Mouse (Mus musculus) cerebellum, adult 2 months (tissue): ENCODE results near the gene Rad51b. TPM values are rescaled to one million over a fixed set of nuclear protein-coding genes. Genes with fewer than 3 reads are reported as not detected.

ENCODE experiments used
- DNase-seq, 2 experiments: peaks; one replicate each; pipeline ENCODE4 v3.0.0; 2021
- H3K27ac ChIP-seq: fragments of 200-500 bp; 2 replicates; pipeline ENCODE4 v1.5.1; 2012; ENCODE audit warnings: low read length, control low read depth, inconsistent platforms; ENCODE audit not compliant: insufficient read depth
- H3K27me3 ChIP-seq: fragments of 200-500 bp; 2 replicates; pipeline ENCODE4 v1.6.1; 2012; ENCODE audit warnings: inconsistent platforms, mild to moderate bottlenecking, low read length, moderate library complexity; ENCODE audit not compliant: control insufficient read depth, insufficient read depth
- H3K4me1 ChIP-seq: fragments of 200-500 bp; 2 replicates; pipeline ENCODE4 v1.6.1; 2011; ENCODE audit warnings: low read length; ENCODE audit not compliant: control insufficient read depth, insufficient read depth
- H3K4me3 ChIP-seq: fragments of 200-500 bp; replicated peaks from 2 replicates; pipeline ENCODE3; 2011; ENCODE audit warnings: mild to moderate bottlenecking, low read depth, low read length, control low read depth; ENCODE audit not compliant: insufficient read depth
- CTCF ChIP-seq: fragments of 200-500 bp; IDR thresholded peaks from 2 replicates; pipeline ENCODE4 v1.5.1; 2011; ENCODE audit warnings: low read depth, mild to moderate bottlenecking, control low read depth, low read length, moderate library complexity, borderline replicate concordance; ENCODE audit not compliant: insufficient read depth
- POLR2A ChIP-seq: fragments of 200-500 bp; IDR thresholded peaks from 2 replicates; pipeline ENCODE4 v1.6.1; 2011; ENCODE audit warnings: low read length, control low read depth, borderline replicate concordance; ENCODE audit not compliant: insufficient read depth
- WGBS: fragments of 180-500 bp; shearing (Covaris S2); methylation state at CpG from one replicate; pipeline ENCODE4 v1.1.7; 2018; 5-methylcytosine and 5-hydroxymethylcytosine counted together
- polyA plus RNA-seq: library from polyadenylated mRNA; depleted of rRNA; stranded (reverse); fragments of >200 nt; gene quantifications from 2 replicates; pipeline ENCODE4 v1.2.3, GENCODE M21; 2012

The Rad51b gene
- polyA plus RNA-seq, 1 experiment, result 0.23 TPM

GRCm38 (mm10) chr12:79761217-79761616 is 464.1 kb downstream of the Rad51b start:
- Histone ChIP-seq H3K4me1 (no peaks in the 10 kb centered on the region), H3K27me3 (no peaks in the 10 kb centered on the region; the same call in 1 of the 2 replicates), H3K4me3 (no peak overlapping the region), H3K27ac (no peak overlapping the region)
- no peak for TF ChIP-seq POLR2A
- no peak for TF ChIP-seq CTCF
- 80% methylated on average over 2 of the region's 2 CpGs for WGBS
- no peak for DNase-seq

DNA sequence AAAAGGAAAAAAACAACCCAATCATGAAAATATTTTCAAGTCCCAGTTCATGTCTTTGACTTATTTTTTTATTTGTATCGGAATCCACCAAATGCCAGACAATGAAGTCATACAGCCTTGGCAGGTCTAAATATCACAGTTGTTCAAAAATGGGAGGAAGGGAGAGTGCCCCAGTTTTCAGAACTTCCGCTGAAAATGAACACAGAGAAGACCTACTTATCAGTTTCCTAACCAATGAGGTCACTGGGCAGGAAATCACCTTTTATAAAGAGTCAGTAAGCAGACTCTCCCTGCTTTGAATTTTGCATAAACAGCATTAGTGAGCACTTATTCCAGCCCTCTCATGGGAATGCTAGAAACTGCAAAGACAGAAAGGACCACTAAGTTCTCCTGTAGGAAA is 465.0 kb downstream of the Rad51b start:
- Histone ChIP-seq H3K27ac (no peak overlapping the region), H3K27me3 (no peaks in the 10 kb centered on the region; the same call in 1 of the 2 replicates)
- 68% methylated on average over 2 of the region's 2 CpGs for WGBS

DNA sequence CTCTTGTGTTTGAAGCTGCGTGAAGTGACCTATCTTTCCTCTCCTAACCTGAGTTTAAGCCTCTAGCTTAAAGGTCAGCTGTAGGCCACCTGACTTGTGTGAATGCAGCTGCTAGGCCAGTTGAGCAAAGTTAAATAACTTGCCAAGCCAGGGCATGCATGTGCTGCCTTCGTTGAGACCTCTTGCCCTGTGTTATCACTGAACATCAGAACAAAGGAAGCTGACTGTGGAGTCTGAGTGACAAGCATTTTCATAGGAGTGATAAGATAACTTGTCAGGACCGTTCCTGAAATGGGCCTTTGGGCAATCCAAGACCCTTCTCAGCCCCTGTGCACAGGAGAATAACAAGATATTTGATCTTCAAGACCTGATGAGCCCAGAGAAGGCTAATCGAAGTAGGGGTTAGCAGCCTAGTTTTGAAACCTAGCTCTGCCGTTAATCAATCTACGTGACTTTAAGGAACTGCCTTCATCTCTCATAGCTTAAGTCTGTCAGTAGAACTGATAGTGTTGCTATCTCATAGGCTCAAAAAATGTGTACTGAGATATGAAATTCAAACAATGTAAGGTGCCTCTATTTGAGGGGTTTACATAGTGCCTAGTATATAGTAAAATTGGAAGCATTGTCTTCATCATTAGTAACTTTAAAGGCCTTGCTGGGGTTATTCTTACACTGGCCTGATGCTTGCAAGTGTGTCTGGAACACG is 465.6 kb downstream of the Rad51b start:
- H3K4me3 ChIP-seq, result no peak overlapping the region
- no peak for DNase-seq
- H3K27ac ChIP-seq, result no peak overlapping the region
- WGBS, result 84% methylated on average over 7 of the region's 7 CpGs
- TF ChIP-seq POLR2A (no peak), CTCF (no peak)
- no peaks in the 10 kb centered on the region; the same call in 1 of the 2 replicates for H3K27me3 ChIP-seq
- no peaks in the 10 kb centered on the region for H3K4me1 ChIP-seq

More for the DNA sequence above, 465.0 kb downstream of the Rad51b start:
- Histone ChIP-seq H3K4me1 (no peaks in the 10 kb centered on the region), H3K4me3 (no peak overlapping the region)
- DNase-seq, result no peak
- TF ChIP-seq POLR2A, result no peak
- no peak for TF ChIP-seq CTCF

- H3K4me1 ChIP-seq, result no peaks in the 10 kb centered on the region
- 25% methylated on average over 6 of the region's 6 CpGs for WGBS
- no peaks in the 10 kb centered on the region for H3K27me3 ChIP-seq
- H3K27ac ChIP-seq, result no peak overlapping the region
- no peak overlapping the region for H3K4me3 ChIP-seq
- TF ChIP-seq CTCF (no peak), POLR2A (no peak)
- peak in 1 of 2 experiments; percentile 12 for DNase-seq
Measured at GRCm38 (mm10) chr12:79766116-79766515, 469.0 kb downstream of the Rad51b start.

DNA sequence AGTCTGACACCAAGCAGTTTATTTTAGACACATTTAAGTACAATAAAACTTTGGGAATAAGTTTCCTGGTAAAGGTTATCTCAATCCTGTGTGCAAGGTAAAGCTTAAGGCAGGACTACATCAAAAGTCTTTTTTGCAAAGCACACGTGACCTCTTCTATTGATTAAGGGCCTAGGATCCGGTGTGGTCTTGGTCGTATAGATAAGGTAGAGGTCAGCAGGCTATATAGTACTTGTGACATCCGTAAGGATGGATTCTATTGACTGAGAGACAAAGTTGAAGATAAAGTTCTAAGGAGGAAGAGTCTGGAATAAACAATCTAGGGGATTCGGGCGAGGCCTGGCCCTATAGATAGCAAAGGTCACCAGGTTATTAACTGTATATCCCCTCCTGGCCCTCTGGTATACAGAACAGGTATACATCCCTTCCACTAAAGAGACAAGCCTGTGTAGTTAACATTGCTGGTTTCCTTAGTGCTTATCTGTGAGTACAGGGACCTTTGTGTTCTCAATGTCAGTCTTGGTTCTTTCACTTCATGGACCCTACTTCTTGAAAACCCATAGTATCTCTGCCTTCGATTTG is 471.8 kb downstream of the Rad51b start:
- H3K27me3 ChIP-seq, result no peaks in the 10 kb centered on the region

GRCm38 (mm10) chr12:79769763-79770162 is 472.7 kb downstream of the Rad51b start:
- H3K4me1 ChIP-seq, result no peaks in the 10 kb centered on the region

More for the DNA sequence above, 471.8 kb downstream of the Rad51b start:
- no peak overlapping the region for H3K27ac ChIP-seq
- no peak overlapping the region for H3K4me3 ChIP-seq
- 98% methylated on average over 7 of the region's 7 CpGs for WGBS
- TF ChIP-seq POLR2A, result no peak
- TF ChIP-seq CTCF, result no peak
- no peak for DNase-seq
- no peaks in the 10 kb centered on the region for H3K4me1 ChIP-seq

GRCm38 (mm10) chr12:79771194-79771593 is 474.1 kb downstream of the Rad51b start:
- no peak for DNase-seq
- no peak for TF ChIP-seq CTCF
- no peak for TF ChIP-seq POLR2A
- 99% methylated on average over 4 of the region's 4 CpGs for WGBS

More at GRCm38 (mm10) chr12:79769763-79770162, 472.7 kb downstream of the Rad51b start:
- no peak overlapping the region for H3K4me3 ChIP-seq
- WGBS, result 97% methylated on average over 9 of the region's 9 CpGs
- TF ChIP-seq POLR2A (no peak), CTCF (no peak)
- DNase-seq, result no peak
- H3K27me3 ChIP-seq, result no peaks in the 10 kb centered on the region
- H3K27ac ChIP-seq, result no peak overlapping the region

DNA sequence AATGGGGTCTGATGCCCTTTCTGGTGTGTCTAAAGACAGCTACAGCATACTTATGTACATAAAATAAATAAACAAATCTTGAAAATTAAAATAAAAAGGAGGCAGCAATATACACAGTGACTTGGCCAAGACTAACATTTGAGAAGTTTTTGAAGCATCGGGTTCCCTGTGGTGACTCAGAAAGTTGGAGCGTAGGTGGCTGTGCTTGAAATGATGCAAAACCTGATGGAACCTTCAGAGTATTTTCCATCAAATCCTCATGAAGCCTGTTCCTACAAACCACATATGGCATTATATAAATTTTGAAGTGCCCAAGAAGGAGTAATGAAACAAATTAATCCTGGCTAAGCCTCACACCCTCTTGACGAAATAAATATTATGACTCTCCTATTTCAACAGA is 474.7 kb downstream of the Rad51b start:
- no peak for DNase-seq
- H3K27ac ChIP-seq, result no peak overlapping the region
- WGBS, result 96% methylated on average over 3 of the region's 3 CpGs
- H3K4me3 ChIP-seq, result no peak overlapping the region
- TF ChIP-seq POLR2A (no peak), CTCF (no peak)
- H3K27me3 ChIP-seq, result no peaks in the 10 kb centered on the region
- no peaks in the 10 kb centered on the region for H3K4me1 ChIP-seq

More at GRCm38 (mm10) chr12:79771194-79771593, 474.1 kb downstream of the Rad51b start:
- no peaks in the 10 kb centered on the region for H3K27me3 ChIP-seq
- no peak overlapping the region for H3K27ac ChIP-seq
- no peak overlapping the region for H3K4me3 ChIP-seq
- H3K4me1 ChIP-seq, result no peaks in the 10 kb centered on the region
